Mouse (Mus musculus): Measurements from ENCODE around the gene Uchl5. TPM values are rescaled to one million over a fixed set of nuclear protein-coding genes. Genes with fewer than 3 reads are reported as not detected.

Uchl5 gene
- polyA plus RNA-seq, 1 experiment from 2014 or later, result 70.5 TPM

GRCm38 (mm10) chr1:143741331-143741730, 35.7 kb upstream of the Uchl5 start:
- no peaks in the 10 kb centered on the region for H3K9me3 ChIP-seq (ENCODE audit: control insufficient read depth, low read length)
- H3K4me1 ChIP-seq (replicated peaks; ENCODE audit: control insufficient read depth, insufficient read depth, low read length), result peaks cover 22% of the 10 kb centered on the region
- no peak overlapping the region for H3K27ac ChIP-seq (ENCODE audit: low read length)
- no peak for ATAC-seq
- peaks cover 13% of the 10 kb centered on the region for H3K36me3 ChIP-seq (ENCODE audit: control insufficient read depth, insufficient read depth)
- 63% methylated on average over 5 of the region's 5 CpGs for WGBS
- no peak overlapping the region for H3K4me3 ChIP-seq (replicated peaks; ENCODE audit: low read length)
- no peak overlapping the region for H3K9ac ChIP-seq (replicated peaks; ENCODE audit: low read depth, low read length)
- H3K27me3 ChIP-seq (replicated peaks; ENCODE audit: control insufficient read depth, insufficient read depth, low read length), result no peaks in the 10 kb centered on the region
- no peak overlapping the region for H3K4me2 ChIP-seq (ENCODE audit: low read length)

GRCm38 (mm10) chr1:143742186-143742585, 34.9 kb upstream of the Uchl5 start:
- no peak overlapping the region for H3K4me2 ChIP-seq (ENCODE audit: low read length)
- no peak; the same call in 1 of the 2 replicates for ATAC-seq
- H3K27me3 ChIP-seq (replicated peaks; ENCODE audit: control insufficient read depth, insufficient read depth, low read length), result no peaks in the 10 kb centered on the region
- no peaks in the 10 kb centered on the region for H3K9me3 ChIP-seq (ENCODE audit: control insufficient read depth, low read length)
- H3K36me3 ChIP-seq (ENCODE audit: control insufficient read depth, insufficient read depth), result peaks cover 18% of the 10 kb centered on the region
- 5% methylated on average over 6 of the region's 6 CpGs for WGBS
- H3K9ac ChIP-seq (replicated peaks; ENCODE audit: low read depth, low read length), result no peak overlapping the region
- H3K27ac ChIP-seq (ENCODE audit: low read length), result peak overlapping the region; percentile 56; the same call in 1 of the 2 replicates
- H3K4me1 ChIP-seq (replicated peaks; ENCODE audit: control insufficient read depth, insufficient read depth, low read length), result peaks cover 22% of the 10 kb centered on the region
- no peak overlapping the region for H3K4me3 ChIP-seq (replicated peaks; ENCODE audit: low read length)

- Histone ChIP-seq H3K9ac (replicated peaks; ENCODE audit: low read depth, low read length) (no peak overlapping the region), H3K9me3 (ENCODE audit: control insufficient read depth, low read length) (no peaks in the 10 kb centered on the region), H3K36me3 (ENCODE audit: control insufficient read depth, insufficient read depth) (peaks cover 31% of the 10 kb centered on the region), H3K27ac (ENCODE audit: low read length) (no peak overlapping the region), H3K27me3 (replicated peaks; ENCODE audit: control insufficient read depth, insufficient read depth, low read length) (no peaks in the 10 kb centered on the region), H3K4me1 (replicated peaks; ENCODE audit: control insufficient read depth, insufficient read depth, low read length) (peaks cover 13% of the 10 kb centered on the region), H3K4me2 (ENCODE audit: low read length) (no peak overlapping the region), H3K4me3 (replicated peaks; ENCODE audit: low read length) (no peak overlapping the region)
- ATAC-seq, result no peak
- WGBS, result 89% methylated on average over 10 of the region's 10 CpGs
These were observed 31.2 kb upstream of the Uchl5 start for GRCm38 (mm10) chr1:143745871-143746270.

- H3K4me2 ChIP-seq (ENCODE audit: low read length), result no peak overlapping the region
- H3K27me3 ChIP-seq (replicated peaks; ENCODE audit: control insufficient read depth, insufficient read depth, low read length), result no peaks in the 10 kb centered on the region
- ATAC-seq, result no peak
- H3K36me3 ChIP-seq (ENCODE audit: control insufficient read depth, insufficient read depth), result peaks cover 34% of the 10 kb centered on the region
- no peaks in the 10 kb centered on the region for H3K4me1 ChIP-seq (replicated peaks; ENCODE audit: control insufficient read depth, insufficient read depth, low read length)
- H3K9me3 ChIP-seq (ENCODE audit: control insufficient read depth, low read length), result no peaks in the 10 kb centered on the region
- WGBS, result 94% methylated on average over 8 of the region's 8 CpGs
- no peak overlapping the region for H3K27ac ChIP-seq (ENCODE audit: low read length)
- no peak overlapping the region for H3K9ac ChIP-seq (replicated peaks; ENCODE audit: low read depth, low read length)
- no peak overlapping the region for H3K4me3 ChIP-seq (replicated peaks; ENCODE audit: low read length)
These were observed 14.9 kb upstream of the Uchl5 start for GRCm38 (mm10) chr1:143762159-143762558.

GRCm38 (mm10) chr1:143764443-143764842, 12.6 kb upstream of the Uchl5 start:
- H3K9me3 ChIP-seq (ENCODE audit: control insufficient read depth, low read length), result no peaks in the 10 kb centered on the region
- no peak overlapping the region for H3K27ac ChIP-seq (ENCODE audit: low read length)
- no peak overlapping the region for H3K4me3 ChIP-seq (replicated peaks; ENCODE audit: low read length)
- no peak overlapping the region for H3K9ac ChIP-seq (replicated peaks; ENCODE audit: low read depth, low read length)
- no peaks in the 10 kb centered on the region for H3K27me3 ChIP-seq (replicated peaks; ENCODE audit: control insufficient read depth, insufficient read depth, low read length)
- H3K4me2 ChIP-seq (ENCODE audit: low read length), result no peak overlapping the region
- WGBS, result 63% methylated on average over 1 of the region's 1 CpGs
- no peaks in the 10 kb centered on the region for H3K4me1 ChIP-seq (replicated peaks; ENCODE audit: control insufficient read depth, insufficient read depth, low read length)
- ATAC-seq, result no peak
- peaks cover 34% of the 10 kb centered on the region for H3K36me3 ChIP-seq (ENCODE audit: control insufficient read depth, insufficient read depth)

- H3K36me3 ChIP-seq (ENCODE audit: control insufficient read depth, insufficient read depth), result peaks cover 24% of the 10 kb centered on the region
- WGBS, result 91% methylated on average over 4 of the region's 4 CpGs
- no peak for ATAC-seq
These were observed 11.3 kb upstream of the Uchl5 start for GRCm38 (mm10) chr1:143765801-143766200.

GRCm38 (mm10) chr1:143766238-143766637, 10.8 kb upstream of the Uchl5 start:
- H3K4me1 ChIP-seq (replicated peaks; ENCODE audit: control insufficient read depth, insufficient read depth, low read length), result no peaks in the 10 kb centered on the region
- no peaks in the 10 kb centered on the region for H3K9me3 ChIP-seq (ENCODE audit: control insufficient read depth, low read length)
- peaks cover 21% of the 10 kb centered on the region for H3K36me3 ChIP-seq (ENCODE audit: control insufficient read depth, insufficient read depth)
- H3K9ac ChIP-seq (replicated peaks; ENCODE audit: low read depth, low read length), result no peak overlapping the region
- ATAC-seq, result no peak
- no peak overlapping the region for H3K4me2 ChIP-seq (ENCODE audit: low read length)
- H3K4me3 ChIP-seq (replicated peaks; ENCODE audit: low read length), result no peak overlapping the region
- H3K27me3 ChIP-seq (replicated peaks; ENCODE audit: control insufficient read depth, insufficient read depth, low read length), result no peaks in the 10 kb centered on the region
- no peak overlapping the region for H3K27ac ChIP-seq (ENCODE audit: low read length)
- 94% methylated on average over 6 of the region's 6 CpGs for WGBS

More at GRCm38 (mm10) chr1:143765801-143766200, 11.3 kb upstream of the Uchl5 start:
- no peak overlapping the region for H3K9ac ChIP-seq (replicated peaks; ENCODE audit: low read depth, low read length)
- no peak overlapping the region for H3K4me2 ChIP-seq (ENCODE audit: low read length)
- no peak overlapping the region for H3K4me3 ChIP-seq (replicated peaks; ENCODE audit: low read length)
- H3K27me3 ChIP-seq (replicated peaks; ENCODE audit: control insufficient read depth, insufficient read depth, low read length), result no peaks in the 10 kb centered on the region
- H3K27ac ChIP-seq (ENCODE audit: low read length), result no peak overlapping the region
- no peaks in the 10 kb centered on the region for H3K9me3 ChIP-seq (ENCODE audit: control insufficient read depth, low read length)
- H3K4me1 ChIP-seq (replicated peaks; ENCODE audit: control insufficient read depth, insufficient read depth, low read length), result no peaks in the 10 kb centered on the region

GRCm38 (mm10) chr1:143770444-143771109, 6.5 kb upstream of the Uchl5 start:
- Histone ChIP-seq H3K36me3 (ENCODE audit: control insufficient read depth, insufficient read depth) (peaks cover 13% of the 10 kb centered on the region), H3K9me3 (ENCODE audit: control insufficient read depth, low read length) (no peaks in the 10 kb centered on the region), H3K27ac (ENCODE audit: low read length) (no peak overlapping the region), H3K27me3 (replicated peaks; ENCODE audit: control insufficient read depth, insufficient read depth, low read length) (no peaks in the 10 kb centered on the region), H3K9ac (replicated peaks; ENCODE audit: low read depth, low read length) (no peak overlapping the region), H3K4me1 (replicated peaks; ENCODE audit: control insufficient read depth, insufficient read depth, low read length) (peaks cover 16% of the 10 kb centered on the region), H3K4me2 (ENCODE audit: low read length) (no peak overlapping the region), H3K4me3 (replicated peaks; ENCODE audit: low read length) (no peak overlapping the region)
- 36% methylated on average over 20 of the region's 20 CpGs for WGBS
- ATAC-seq, result no peak

GRCm38 (mm10) chr1:143773082-143773481, 4.0 kb upstream of the Uchl5 start:
- WGBS, result 56% methylated on average over 7 of the region's 7 CpGs
- H3K27ac ChIP-seq (ENCODE audit: low read length), result no peak overlapping the region
- peaks cover 22% of the 10 kb centered on the region for H3K4me1 ChIP-seq (replicated peaks; ENCODE audit: control insufficient read depth, insufficient read depth, low read length)
- no peak overlapping the region for H3K4me2 ChIP-seq (ENCODE audit: low read length)
- H3K4me3 ChIP-seq (replicated peaks; ENCODE audit: low read length), result no peak overlapping the region
- H3K27me3 ChIP-seq (replicated peaks; ENCODE audit: control insufficient read depth, insufficient read depth, low read length), result no peaks in the 10 kb centered on the region
- no peak for ATAC-seq
- 0 out of 2 replicates have a peak, but pooled peaks cover 3% of the 10 kb centered on the region for H3K36me3 ChIP-seq (ENCODE audit: control insufficient read depth, insufficient read depth)
- no peak overlapping the region for H3K9ac ChIP-seq (replicated peaks; ENCODE audit: low read depth, low read length)
- H3K9me3 ChIP-seq (ENCODE audit: control insufficient read depth, low read length), result no peaks in the 10 kb centered on the region

GRCm38 (mm10) chr1:143773909-143774308, 3.2 kb upstream of the Uchl5 start:
- Histone ChIP-seq H3K9me3 (ENCODE audit: control insufficient read depth, low read length) (no peaks in the 10 kb centered on the region), H3K9ac (replicated peaks; ENCODE audit: low read depth, low read length) (no peak overlapping the region), H3K27ac (ENCODE audit: low read length) (no peak overlapping the region), H3K27me3 (replicated peaks; ENCODE audit: control insufficient read depth, insufficient read depth, low read length) (no peaks in the 10 kb centered on the region), H3K4me2 (ENCODE audit: low read length) (no peak overlapping the region), H3K36me3 (ENCODE audit: control insufficient read depth, insufficient read depth) (no peaks in the 10 kb centered on the region), H3K4me1 (replicated peaks; ENCODE audit: control insufficient read depth, insufficient read depth, low read length) (peaks cover 29% of the 10 kb centered on the region), H3K4me3 (replicated peaks; ENCODE audit: low read length) (no peak overlapping the region)
- ATAC-seq, result no peak
- WGBS, result 84% methylated on average over 6 of the region's 6 CpGs

All from forebrain, embryonic 16.5 days (tissue).